Mouse (Mus musculus) erythroid progenitor cell, adult 5-6 weeks (primary cell): ENCODE results near the gene Sycp3. TPM values are rescaled to one million over a fixed set of nuclear protein-coding genes. Genes with fewer than 3 reads are reported as not detected.

ENCODE experiments used
- total RNA-seq, 2 experiments: library from RNA; stranded (forward) in 1 of 2; stranded (reverse) in 1 of 2; fragments of 150-400 nt in 1 of 2; fragments of 186-747, 209-891 nt in 1 of 2; gene quantifications; 2 replicates each; pipeline versions ENCODE4 v1.2.3 to v1.2.4; 2015 to 2017; ENCODE audit warnings: low replicate concordance in 2 of 2

Sycp3 gene
- total RNA-seq, 2 experiments from 2014 or later: not detected

Other genes with a start within 250 kb of the Sycp3 start
- 8.3 and 10.9 TPM in 2 replicates for gene Dram1, start 80.5 kb upstream of the Sycp3 start, total RNA-seq (2015; ENCODE audit: low replicate concordance)
- 4.1 and 5.9 TPM in 2 replicates for gene Dram1, start 80.5 kb upstream of the Sycp3 start, total RNA-seq (2017; ENCODE audit: low replicate concordance)
- gene Gnptab, start 80.4 kb upstream of the Sycp3 start, total RNA-seq (2015; ENCODE audit: low replicate concordance): 10.1 TPM in 2 replicates
- 5.9 and 11.0 TPM in 2 replicates for gene Gnptab, start 80.4 kb upstream of the Sycp3 start, total RNA-seq (2017; ENCODE audit: low replicate concordance)
- 10.8 and 20.5 TPM in 2 replicates for gene Chpt1, start 44.5 kb downstream of the Sycp3 start, total RNA-seq (2015; ENCODE audit: low replicate concordance)
- 1.7 and 3.9 TPM in 2 replicates for gene Chpt1, start 44.5 kb downstream of the Sycp3 start, total RNA-seq (2017; ENCODE audit: low replicate concordance)
- gene Mybpc1, start 145.6 kb downstream of the Sycp3 start, total RNA-seq (2015; ENCODE audit: low replicate concordance): not detected in 2 replicates
- not detected in 2 replicates for gene Mybpc1, start 145.6 kb downstream of the Sycp3 start, total RNA-seq (2017; ENCODE audit: low replicate concordance)
- gene Spic, start 225.4 kb downstream of the Sycp3 start, total RNA-seq (2015; ENCODE audit: low replicate concordance): 8.8 and 17.7 TPM in 2 replicates
- gene Spic, start 225.4 kb downstream of the Sycp3 start, total RNA-seq (2017; ENCODE audit: low replicate concordance): 9.1 and 17.9 TPM in 2 replicates